Mouse (Mus musculus): ENCODE measurements around the gene Cd247.

The Cd247 gene

GRCm38 (mm10) chr1:165828173-165828572, 39.7 kb downstream of the Cd247 start:
- DNase-seq, result no peak

- no peak for DNase-seq
Measured at GRCm38 (mm10) chr1:165828615-165829014, 40.1 kb downstream of the Cd247 start.

DNA sequence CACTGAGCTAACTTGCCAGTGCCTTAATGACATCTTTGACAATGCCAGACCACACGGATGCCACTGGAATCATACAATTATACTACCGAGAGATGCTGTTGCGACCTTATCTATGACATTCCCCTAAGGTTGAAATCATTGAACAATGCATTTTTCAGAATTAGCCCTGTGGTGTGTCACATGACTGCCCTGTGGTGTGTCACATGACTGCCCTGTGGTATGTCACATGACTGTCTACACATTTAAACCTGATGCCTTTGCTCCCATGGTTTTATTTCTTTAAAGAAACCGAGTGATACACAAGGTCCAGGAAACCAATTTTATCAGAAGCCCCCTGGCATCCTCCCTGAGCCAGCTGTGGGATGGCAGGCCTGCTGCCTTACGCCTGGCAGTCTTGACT, 41.4 kb downstream of the Cd247 start:
- no peak for DNase-seq

GRCm38 (mm10) chr1:165833244-165833643, 44.8 kb downstream of the Cd247 start:
- DNase-seq, result no peak

DNA sequence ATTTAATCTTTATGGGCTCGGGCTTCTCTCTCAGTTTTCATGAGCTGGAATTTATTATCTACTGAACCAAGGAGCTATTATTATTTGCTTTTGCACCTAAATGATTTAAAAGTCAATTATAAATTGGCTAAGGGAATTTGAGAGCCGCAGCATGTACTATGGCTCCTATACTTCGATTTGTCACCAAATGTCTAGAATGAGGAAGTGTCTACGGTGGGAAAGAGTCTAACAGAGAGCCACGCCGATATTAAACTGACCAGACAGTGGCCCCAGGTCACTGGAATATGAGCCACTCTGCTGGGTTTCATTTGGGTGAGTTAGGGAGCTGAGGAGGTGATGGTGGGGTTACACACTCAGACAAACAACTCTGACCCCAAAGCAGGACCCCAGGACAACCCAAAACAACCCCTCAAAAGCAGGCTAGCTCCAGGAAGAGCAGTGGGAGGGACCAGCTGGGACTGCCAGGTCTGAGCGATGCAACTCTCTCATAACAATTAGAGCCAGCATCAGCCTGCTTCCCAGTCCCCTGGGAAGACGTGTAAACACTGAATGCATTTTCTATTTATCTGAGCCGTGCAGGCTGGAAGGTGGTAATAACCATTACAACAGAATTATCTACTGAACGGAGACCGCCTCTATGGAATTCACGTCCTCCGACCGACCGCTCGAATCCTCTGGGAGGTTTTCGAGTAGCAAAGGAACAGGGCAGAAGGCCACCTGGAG, 45.6 kb downstream of the Cd247 start:
- DNase-seq, result no peak

DNA sequence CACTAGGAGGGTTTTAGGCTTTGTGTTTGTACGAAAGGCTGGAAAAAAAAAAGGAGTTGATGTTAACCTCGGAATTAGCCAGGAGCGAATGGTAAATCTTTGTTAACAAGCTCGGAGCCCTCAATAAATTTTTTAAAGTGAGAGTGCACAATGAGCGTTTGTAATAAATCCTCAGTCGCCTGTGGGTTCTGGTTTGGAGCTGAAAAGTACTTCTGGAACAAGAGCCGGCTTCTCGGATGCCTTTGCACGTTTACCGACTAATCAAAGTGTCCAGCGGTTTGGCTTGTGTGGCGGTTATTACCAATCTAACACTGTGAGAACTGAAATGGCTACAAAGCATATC, 46.1 kb downstream of the Cd247 start:
- no peak for DNase-seq

DNA sequence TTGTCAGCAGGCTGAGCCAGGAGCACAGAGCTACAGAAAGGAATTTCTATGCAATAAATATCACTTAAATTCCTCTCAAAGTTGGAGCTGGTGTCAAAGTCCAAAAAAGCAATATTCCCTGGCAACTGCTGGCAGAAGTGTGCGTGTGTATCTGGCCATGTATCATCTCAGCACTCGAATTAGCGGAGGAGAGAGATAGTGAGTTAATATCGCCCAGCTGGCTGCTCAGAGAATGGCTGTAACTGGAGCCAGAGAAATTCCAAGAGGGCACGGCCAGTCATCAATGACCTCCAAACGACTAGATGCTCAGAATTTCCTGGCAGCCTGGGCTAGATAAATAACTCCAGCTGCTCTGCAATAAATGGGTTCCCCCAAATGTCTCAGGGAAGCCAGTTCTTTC, 48.0 kb downstream of the Cd247 start:
- no peak for DNase-seq

- peak; percentile 60 for DNase-seq
Measured at GRCm38 (mm10) chr1:165837546-165837945, 49.1 kb downstream of the Cd247 start.

DNA sequence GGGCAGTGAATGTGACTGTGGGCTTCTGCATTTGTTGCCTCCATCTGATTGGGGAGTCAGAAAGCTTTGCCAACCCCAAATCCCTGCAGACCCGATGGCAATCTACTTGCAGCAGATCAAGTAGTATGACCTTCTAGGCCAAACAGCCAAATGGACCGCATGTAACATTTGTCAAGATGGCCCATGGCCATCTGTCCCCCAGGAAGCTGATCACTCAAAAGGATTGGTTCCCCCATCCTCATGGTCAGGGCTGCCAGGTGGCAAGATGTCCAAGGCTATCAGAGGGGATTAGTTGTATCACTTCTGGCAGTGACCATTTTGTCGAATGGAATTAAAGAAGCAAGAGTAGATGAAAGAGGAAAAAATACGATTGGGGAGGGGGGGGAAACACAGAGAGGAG, 50.7 kb downstream of the Cd247 start:
- no peak for DNase-seq

DNA sequence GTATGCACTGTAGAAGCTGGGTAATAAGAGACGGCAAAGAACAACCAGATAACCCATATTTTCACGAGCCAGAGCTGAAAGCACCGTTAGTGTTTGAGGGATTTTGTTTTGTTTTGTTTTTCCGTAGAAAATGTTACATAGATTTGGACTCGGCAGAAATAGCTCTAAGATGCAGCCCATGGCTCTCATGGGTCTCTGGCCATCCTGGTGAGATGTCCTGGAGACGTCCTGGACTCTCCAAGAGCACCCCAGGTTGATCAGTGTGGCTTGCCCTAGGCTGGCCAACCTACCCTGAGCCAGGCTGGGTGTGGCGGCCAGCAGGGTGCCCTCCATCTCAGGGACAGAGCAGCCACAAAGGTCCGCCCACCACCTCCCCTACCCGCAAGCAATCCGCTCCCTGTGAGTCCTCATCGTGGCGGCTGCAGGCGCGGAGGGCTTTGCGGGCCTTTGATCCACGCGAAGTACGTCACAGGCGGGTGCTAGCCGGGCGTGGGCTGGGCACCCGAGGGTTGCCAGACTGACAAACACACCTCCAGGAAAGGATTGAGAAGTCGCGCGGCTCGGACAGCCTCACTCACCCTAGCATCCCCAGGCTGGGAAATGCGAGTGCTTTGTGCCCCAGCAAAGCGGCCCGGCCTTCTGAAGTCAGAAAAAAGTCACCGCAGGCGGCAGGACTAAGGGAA, 52.2 kb downstream of the Cd247 start:
- peak; percentile 71 for DNase-seq

DNA sequence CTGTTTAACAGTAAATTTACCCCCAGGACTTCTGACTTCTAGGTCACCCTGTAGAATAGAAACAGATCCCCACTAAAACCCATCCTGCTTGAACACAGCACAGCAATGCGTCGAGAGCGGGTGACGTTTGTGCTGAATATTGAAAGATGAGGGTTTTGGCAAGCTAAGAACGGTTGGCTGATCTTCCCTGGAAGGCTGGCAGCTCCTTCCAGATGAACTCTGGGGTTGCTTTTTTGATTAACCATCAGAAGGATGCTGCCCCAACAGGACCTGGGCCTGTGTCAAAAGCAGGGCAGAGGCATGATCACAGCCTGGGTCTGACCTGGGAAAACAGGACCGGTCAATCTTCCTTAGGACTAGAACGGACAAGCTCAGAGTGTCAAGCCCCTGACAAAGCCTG, 53.7 kb downstream of the Cd247 start:
- DNase-seq, result no peak

- DNase-seq, result peak; percentile 64
Measured at GRCm38 (mm10) chr1:165843586-165843985, 55.1 kb downstream of the Cd247 start.

GRCm38 (mm10) chr1:165844466-165844951, 56.0 kb downstream of the Cd247 start:
- peak; percentile 80 for DNase-seq

DNA sequence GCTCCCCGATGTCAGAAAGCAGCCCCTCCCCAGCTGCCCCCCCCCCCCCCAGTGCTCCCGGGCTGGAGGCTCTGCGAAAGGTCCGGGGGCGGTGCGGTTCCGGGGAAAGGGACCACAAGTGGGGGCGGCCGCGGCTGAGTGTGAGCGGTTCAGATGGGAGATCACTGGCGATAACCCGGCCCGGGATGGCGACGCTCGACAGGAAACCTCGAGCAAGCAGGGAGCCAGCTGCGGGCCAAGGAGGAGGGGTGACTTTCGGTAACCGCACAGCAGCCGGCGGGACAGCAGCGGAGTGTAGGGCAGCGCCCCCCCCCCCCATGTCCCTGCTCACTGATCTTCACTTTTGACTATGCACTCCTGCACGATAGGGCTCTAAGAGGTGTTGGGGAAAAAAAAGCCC, 56.5 kb downstream of the Cd247 start:
- peak; percentile 88 for DNase-seq

DNA sequence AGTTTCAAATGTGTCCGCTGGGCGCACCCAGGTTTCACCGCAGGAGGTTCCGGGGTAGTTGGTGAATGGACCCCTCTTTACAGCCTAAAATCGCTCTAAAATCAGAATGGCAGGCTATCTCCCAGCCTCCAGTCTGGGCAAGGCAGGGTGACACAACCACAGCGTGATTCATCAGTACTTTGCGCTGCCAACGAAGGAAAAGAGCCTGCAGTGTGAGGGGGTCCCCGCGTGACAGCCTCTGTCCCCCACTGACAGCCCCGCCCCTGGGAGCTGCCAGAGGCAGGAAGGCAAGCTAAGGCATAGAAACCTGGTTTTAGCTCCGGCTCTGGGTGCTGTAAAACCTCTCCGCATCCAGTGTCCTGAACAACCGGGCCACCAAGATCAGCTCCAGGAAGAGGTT, 56.9 kb downstream of the Cd247 start:
- peak; percentile 86 for DNase-seq

DNA sequence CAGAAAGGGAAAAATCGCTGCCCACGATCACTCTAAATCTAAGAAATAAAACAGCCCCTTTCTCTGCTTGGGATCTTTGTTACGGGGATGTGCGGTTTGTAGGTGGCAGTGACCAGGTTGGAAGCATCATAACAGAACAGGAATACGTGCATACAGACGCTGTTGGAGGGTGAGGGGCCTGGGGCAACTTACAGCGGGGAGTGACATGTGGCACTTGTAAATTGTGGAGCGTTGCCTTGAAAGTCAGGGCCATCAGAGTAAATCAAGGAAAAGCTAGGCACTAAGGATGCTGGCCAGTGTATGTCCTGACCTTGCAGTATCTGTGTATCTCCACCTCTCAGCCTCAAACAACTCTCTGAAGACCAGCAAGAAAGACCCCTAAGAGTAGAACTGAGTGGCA, 59.9 kb downstream of the Cd247 start:
- DNase-seq, result peak; percentile 32

GRCm38 (mm10) chr1:165848881-165849280, 60.4 kb downstream of the Cd247 start:
- peak; percentile 69 for DNase-seq

- DNase-seq, result peak; percentile 35
Measured at GRCm38 (mm10) chr1:165849458-165850445, 61.3 kb downstream of the Cd247 start.

DNA sequence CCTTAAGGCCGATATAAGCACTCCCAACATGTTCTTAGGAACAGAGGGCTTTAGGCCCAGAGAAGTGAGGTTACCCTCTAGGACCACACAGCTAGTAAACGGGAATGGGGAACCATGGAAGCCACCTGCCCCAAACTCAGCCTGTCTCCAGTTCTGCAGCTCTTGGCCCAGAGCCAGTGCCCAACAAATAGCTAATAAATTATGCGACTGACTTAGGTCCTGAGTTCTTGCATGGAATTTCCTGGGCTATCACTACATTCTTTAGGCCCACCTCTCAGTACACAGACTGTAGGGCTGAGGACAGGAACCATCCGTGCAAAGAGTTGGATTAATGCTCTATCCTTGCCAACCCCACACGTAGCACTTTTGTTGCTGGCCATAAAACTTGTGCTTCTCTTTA, 63.6 kb downstream of the Cd247 start:
- peak; percentile 13 for DNase-seq

DNA sequence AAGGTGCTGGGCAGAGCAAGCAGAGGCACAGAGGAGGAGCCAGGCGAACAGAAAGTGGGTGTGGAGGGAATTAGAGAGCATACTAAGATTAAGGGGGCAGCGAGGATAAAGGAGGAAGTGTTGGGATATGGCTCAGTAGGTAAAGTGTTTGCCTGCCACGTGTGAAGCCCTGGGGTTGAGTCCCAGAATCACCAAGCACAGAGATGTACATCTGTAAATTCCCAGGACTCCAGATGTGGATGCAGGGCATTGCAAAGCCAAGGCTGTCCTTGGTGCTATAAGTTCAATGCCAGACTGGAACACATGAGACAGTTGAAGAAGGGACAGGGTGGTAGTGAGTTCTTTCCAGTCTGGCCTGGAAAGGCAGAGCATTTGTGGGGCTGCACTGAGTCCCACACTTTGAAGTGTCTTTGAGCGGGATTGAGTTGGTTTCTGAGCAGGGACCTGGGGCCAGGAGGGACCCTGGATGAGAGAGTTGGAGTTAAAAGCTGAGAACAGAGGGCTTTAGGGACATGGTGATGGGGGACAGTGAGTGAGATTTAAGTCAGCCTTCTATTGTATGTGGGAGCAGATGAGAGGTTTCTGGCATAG, 64.7 kb downstream of the Cd247 start:
- no peak for DNase-seq

- DNase-seq, result peak; percentile 94
Measured at GRCm38 (mm10) chr1:165853729-165854420, 65.4 kb downstream of the Cd247 start.
